Mouse (Mus musculus) v-Abl transformed pro-B cells (cell line): ENCODE measurements around the gene Notch4.

ENCODE experiments used
- in situ Hi-C, 2 experiments: fragments of 400-800 bp; cut with MboI; formaldehyde crosslinking; loops; one replicate each; pipeline ENCODE4 v1.15.1; 2025; ENCODE audit not compliant: unreplicated experiment in 2 of 2

The Notch4 gene

GRCm38 (mm10) chr17:34591029-34591993 lies 27.2 kb downstream of the Notch4 start, which contains the start of gene Pbx2:
TSS of gene Pbx2 (plus strand) at chr17:34591266.
- in situ Hi-C loops = no loop called here

- in situ Hi-C loops = no loop called here
Observed at GRCm38 (mm10) chr17:34591994-34592375, 27.9 kb downstream of the Notch4 start.

GRCm38 (mm10) chr17:34592581-34593549 lies 28.8 kb downstream of the Notch4 start:
- in situ Hi-C loops = no loop called here

GRCm38 (mm10) chr17:34593752-34594525 lies 29.9 kb downstream of the Notch4 start:
- in situ Hi-C loops = no loop called here

GRCm38 (mm10) chr17:34596098-34596497 lies 32.0 kb downstream of the Notch4 start:
- in situ Hi-C loops = no loop called here

- in situ Hi-C loops = no loop called here
Observed at GRCm38 (mm10) chr17:34597566-34598095, 33.6 kb downstream of the Notch4 start, which contains the start of gene Ager. TSS of gene Ager (plus strand) at chr17:34597862.

- in situ Hi-C loops = no loop called here
Observed at GRCm38 (mm10) chr17:34599891-34600290, 35.8 kb downstream of the Notch4 start.

- in situ Hi-C loops = no loop called here
Observed at GRCm38 (mm10) chr17:34601796-34602195, 37.7 kb downstream of the Notch4 start.

- in situ Hi-C loops = no loop called here
Observed at GRCm38 (mm10) chr17:34603375-34604060, 39.5 kb downstream of the Notch4 start, which contains the start of gene Rnf5. TSS of gene Rnf5 (minus strand) at chr17:34603690.

GRCm38 (mm10) chr17:34604061-34604508 lies 40.0 kb downstream of the Notch4 start, which contains the start of gene Agpat1:
TSS of gene Agpat1 (plus strand) at chr17:34604262.
- in situ Hi-C loops = no loop called here

- in situ Hi-C loops = no loop called here
Observed at GRCm38 (mm10) chr17:34604511-34605237, 40.6 kb downstream of the Notch4 start.

- in situ Hi-C loops = no loop called here
Observed at GRCm38 (mm10) chr17:34605609-34606008, 41.5 kb downstream of the Notch4 start.

- in situ Hi-C loops = no loop called here
Observed at GRCm38 (mm10) chr17:34606186-34607039, 42.3 kb downstream of the Notch4 start.

- in situ Hi-C loops = no loop called here
Observed at GRCm38 (mm10) chr17:34607997-34608396, 43.9 kb downstream of the Notch4 start.

GRCm38 (mm10) chr17:34611050-34611449 lies 47.0 kb downstream of the Notch4 start:
- in situ Hi-C loops = no loop called here

- in situ Hi-C loops = no loop called here
Observed at GRCm38 (mm10) chr17:34613054-34613645, 49.1 kb downstream of the Notch4 start.

- in situ Hi-C loops = no loop called here
Observed at GRCm38 (mm10) chr17:34613830-34614229, 49.8 kb downstream of the Notch4 start.
